Mouse (Mus musculus) frontal cortex, postnatal 36 days (tissue): ENCODE measurements around the gene Cstf1.

Experiments used
- DNase-seq, 2 experiments: peaks; one replicate each; pipeline ENCODE4 v3.0.0; 2022; ENCODE audit warnings: low spot score in 2 of 2

Cstf1 gene

DNA sequence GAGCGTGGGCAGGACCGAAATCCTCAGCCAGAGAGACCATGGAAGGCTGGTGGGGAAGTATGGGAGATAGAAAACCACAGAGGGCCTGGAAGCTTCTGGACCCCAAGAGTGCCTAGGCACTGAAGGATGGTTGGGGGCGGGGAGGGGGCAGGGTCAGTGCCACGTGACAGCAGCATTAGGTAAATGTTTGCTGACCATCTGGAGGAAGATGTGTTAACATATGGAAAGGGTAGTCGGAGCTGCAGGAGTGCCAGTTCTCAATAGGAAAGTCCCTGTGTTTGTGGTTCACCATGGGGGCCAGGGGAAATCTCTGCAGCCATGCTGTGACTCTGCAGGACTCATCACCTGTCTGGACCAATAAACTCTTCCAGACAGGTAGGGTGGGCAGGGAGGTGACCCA lies 43.4 kb downstream of the Cstf1 start:
- no peak for DNase-seq

DNA sequence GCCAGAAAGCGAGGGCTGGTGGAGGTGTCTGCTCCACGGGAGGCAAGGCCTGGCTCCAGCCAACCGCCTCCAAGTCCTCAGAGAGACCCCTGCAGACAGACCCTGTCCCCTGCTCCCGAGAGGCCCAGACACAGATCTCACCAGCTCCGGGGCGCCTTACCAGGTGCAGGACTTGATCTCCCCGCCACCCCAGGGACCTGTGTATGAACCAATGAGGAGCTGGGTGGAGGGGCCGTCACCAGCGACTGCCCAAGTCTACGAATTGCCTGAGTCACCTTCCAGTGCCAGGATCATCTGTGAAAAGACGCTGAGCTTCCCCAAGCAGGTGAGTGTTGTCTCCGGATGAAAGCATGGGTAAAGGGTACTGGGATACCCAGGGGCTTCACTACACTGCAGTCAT lies 45.7 kb downstream of the Cstf1 start:
- no peak for DNase-seq

DNA sequence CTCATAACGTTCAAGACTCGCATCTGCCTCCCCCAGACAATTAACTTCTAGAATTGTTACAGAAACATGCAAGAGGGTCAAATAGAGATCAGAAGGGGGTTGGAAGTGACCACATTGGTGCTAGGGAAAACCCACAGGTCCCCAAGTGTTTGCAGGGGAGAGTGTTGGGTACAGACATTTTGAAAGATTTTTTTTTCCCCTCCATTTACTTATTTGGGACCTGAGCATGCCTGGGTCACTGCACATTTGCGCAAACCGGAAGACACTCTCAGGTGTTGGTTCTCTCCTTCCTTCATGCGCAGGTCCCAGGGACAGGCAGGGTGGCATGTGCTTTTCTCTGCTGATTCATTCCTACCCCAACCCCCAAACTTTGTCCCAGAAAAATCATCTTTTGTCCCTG lies 46.4 kb downstream of the Cstf1 start:
- no peak for DNase-seq

DNA sequence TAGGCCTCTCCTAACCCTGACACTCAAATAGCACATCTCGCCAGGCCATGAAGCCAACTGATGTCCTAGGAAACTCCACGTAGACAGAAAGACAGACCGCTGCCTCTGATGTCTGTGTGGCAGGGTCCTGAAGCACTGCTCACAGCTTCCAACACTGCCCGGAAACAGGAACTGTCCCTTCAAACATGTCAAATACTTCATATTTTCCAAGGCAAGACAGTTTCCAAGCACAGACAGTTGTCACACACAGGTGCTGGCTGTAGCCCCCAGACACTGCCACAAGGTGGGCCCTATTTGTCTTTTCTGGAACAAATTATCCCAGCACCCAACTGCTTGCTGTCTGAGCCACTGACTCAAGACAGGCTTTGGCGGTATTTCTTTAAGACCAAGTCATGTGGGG lies 47.7 kb downstream of the Cstf1 start:
- no peak for DNase-seq

DNA sequence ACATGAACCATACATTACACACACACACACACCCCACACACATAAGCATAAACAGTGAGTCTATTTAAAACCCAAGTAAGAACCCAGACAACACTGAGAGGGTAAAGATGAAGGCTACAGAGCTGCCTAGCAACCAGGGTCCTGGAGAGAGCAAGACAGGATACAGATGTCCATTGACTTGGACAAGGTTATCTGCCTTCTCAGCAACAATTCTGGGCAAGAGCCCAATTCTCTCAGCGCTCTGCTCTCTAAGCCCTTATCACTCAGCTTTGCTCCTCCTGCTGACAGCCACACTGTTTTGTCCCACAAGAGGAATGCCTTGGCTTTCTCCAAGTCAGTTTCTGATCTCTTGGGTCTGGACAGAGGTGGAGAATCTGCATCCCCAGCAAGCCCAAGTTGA lies 60.1 kb downstream of the Cstf1 start:
- no peak for DNase-seq
